Mouse (Mus musculus) heart, embryonic 14.5 days (tissue): ENCODE data around the gene Ctsf. TPM values are rescaled to one million over a fixed set of nuclear protein-coding genes. Genes with fewer than 3 reads are reported as not detected.
"Not testable (repeated sequence)": the region's sequence is repeated elsewhere in the genome, so short reads cannot be mapped to it uniquely, and the experiment has no call there.

Experiments used
- ATAC-seq: fragments of 200-750 bp; cut with Nextera tagmentation; 2 replicates; pipeline ENCODE4 v1.8.0; 2017; ENCODE audit warnings: low read depth, moderate TSS enrichment; ENCODE audit not compliant: insufficient number of reproducible peaks, insufficient read depth, low FRiP score
- H3K27ac ChIP-seq, 2 experiments: fragments of 200-500 bp in 1 of 2; fragments of 300-500 bp in 1 of 2; sonication (generic) in 1 of 2; replicated peaks in 1 of 2; 2 replicates each; pipeline ENCODE4 v1.5.1; 2012 to 2014; ENCODE audit warnings: low read depth in 2 of 2, low read length in 2 of 2, control low read depth in 1 of 2, mild to moderate bottlenecking in 1 of 2, mixed read lengths in 1 of 2; ENCODE audit not compliant: control insufficient read depth in 1 of 2, insufficient read depth in 1 of 2
- H3K27me3 ChIP-seq: fragments of 300-500 bp; sonication (generic); 2 replicates; pipeline ENCODE4 v1.6.1; 2014; ENCODE audit warnings: mild to moderate bottlenecking, low read length, control low read depth; ENCODE audit not compliant: control insufficient read depth, insufficient read depth
- H3K36me3 ChIP-seq: fragments of 300-500 bp; sonication (generic); 2 replicates; pipeline ENCODE4 v1.6.1; 2014; ENCODE audit warnings: mild to moderate bottlenecking, control low read depth, low read length, mixed read lengths; ENCODE audit not compliant: control insufficient read depth, insufficient read depth
- H3K4me1 ChIP-seq, 2 experiments: fragments of 200-500 bp in 1 of 2; fragments of 300-500 bp in 1 of 2; sonication (generic) in 1 of 2; 2 replicates each; pipeline ENCODE4 v1.6.1; 2012 to 2014; ENCODE audit warnings: low read length in 2 of 2, control low read depth in 1 of 2, mixed read lengths in 1 of 2; ENCODE audit not compliant: control insufficient read depth in 2 of 2, insufficient read depth in 2 of 2
- H3K4me2 ChIP-seq: fragments of 300-500 bp; sonication (generic); 2 replicates; pipeline ENCODE4 v1.6.1; 2014; ENCODE audit warnings: mild to moderate bottlenecking, low read length
- H3K4me3 ChIP-seq, 2 experiments: fragments of 200-500 bp in 1 of 2; fragments of 300-500 bp in 1 of 2; sonication (generic) in 1 of 2; 2 replicates each; pipeline ENCODE4 v1.5.1; 2012 to 2014; ENCODE audit warnings: low read length in 2 of 2, mild to moderate bottlenecking in 2 of 2, control low read depth in 1 of 2, low read depth in 1 of 2, moderate library complexity in 1 of 2; ENCODE audit not compliant: control insufficient read depth in 1 of 2, insufficient read depth in 1 of 2
- H3K9ac ChIP-seq: fragments of 300-500 bp; sonication (generic); 2 replicates; pipeline ENCODE4 v1.6.1; 2014; ENCODE audit warnings: mild to moderate bottlenecking, low read length
- H3K9me3 ChIP-seq: fragments of 300-500 bp; sonication (generic); 2 replicates; pipeline ENCODE4 v1.6.1; 2016; ENCODE audit warnings: low read length, control low read depth; ENCODE audit not compliant: control insufficient read depth
- WGBS: fragments of 180-500 bp; shearing (Covaris S2); extraction: QIAGEN DNeasy Blood & Tissue Kit; methylation state at CpG from one replicate; pipeline ENCODE4 v1.1.7; 2014; 5-methylcytosine and 5-hydroxymethylcytosine counted together
- polyA plus RNA-seq: library from polyadenylated mRNA; unstranded; fragments of >200 nt; fragmentation: Nextera tagmentation; extraction: Ambion mirVana; gene quantifications from 2 replicates; pipeline ENCODE4 v1.2.1, GENCODE M21; 2014

Ctsf gene
- 36.9 and 39.2 TPM in 2 replicates for polyA plus RNA-seq

- Histone ChIP-seq H3K4me2 (peak within 1 kb of the TSS; percentile 96), H3K27ac (peak within 1 kb of the TSS; percentile 44 to 57; a peak in 2 of 4 replicates), H3K27me3 (no peaks in the 10 kb centered on the region), H3K9me3 (no peaks in the 10 kb centered on the region), H3K4me1 (peaks cover 3 to 6% of the 10 kb centered on the region in 2 experiments; a peak in 2 of 4 replicates), H3K36me3 (no peaks in the 10 kb centered on the region), H3K4me3 (peak within 1 kb of the TSS; percentile 65 to 91), H3K9ac (peak within 1 kb of the TSS; percentile 80)
- WGBS, result 3% methylated on average over 45 of the region's 45 CpGs
- ATAC-seq, result peak; percentile 82; the same call in 1 of the 2 replicates
Measured at GRCm38 (mm10) chr19:4854552-4855469, at the start of gene Ctsf. TSS of gene Ctsf (plus strand) at chr19:4855130.

- Histone ChIP-seq H3K4me2 (peak overlapping the region; percentile 89), H3K9ac (peak overlapping the region; percentile 89), H3K4me1 (peaks cover 7 to 27% of the 10 kb centered on the region in 2 experiments), H3K27ac (peak overlapping the region in 1 of 2 experiments; percentile 97; a peak in 3 of 4 replicates), H3K27me3 (no peaks in the 10 kb centered on the region), H3K9me3 (no peaks in the 10 kb centered on the region), H3K4me3 (peak overlapping the region; percentile 75 to 87), H3K36me3 (no peaks in the 10 kb centered on the region)
- ATAC-seq, result no peak
- under 1% methylated on average over 14 of the region's 14 CpGs for WGBS
Measured at GRCm38 (mm10) chr19:4810309-4810708, 44.6 kb upstream of the Ctsf start.

- no peaks in the 10 kb centered on the region for H3K9me3 ChIP-seq
- H3K4me1 ChIP-seq, result peaks cover 7 to 24% of the 10 kb centered on the region in 2 experiments
- H3K4me3 ChIP-seq, result peak overlapping the region; percentile 75 to 87
- H3K36me3 ChIP-seq, result no peaks in the 10 kb centered on the region
- ATAC-seq, result no peak
- peak overlapping the region; percentile 89 for H3K9ac ChIP-seq
- H3K4me2 ChIP-seq, result peak overlapping the region; percentile 89
- WGBS, result under 1% methylated on average over 17 of the region's 17 CpGs
- no peaks in the 10 kb centered on the region for H3K27me3 ChIP-seq
- H3K27ac ChIP-seq, result peak overlapping the region; percentile 92 to 97
Measured at GRCm38 (mm10) chr19:4810746-4811062, 44.2 kb upstream of the Ctsf start.

GRCm38 (mm10) chr19:4811063-4811908 lies 43.6 kb upstream of the Ctsf start, which contains the start of the genes Gm21992 and Rbm14:
TSS of gene Gm21992 (minus strand) at chr19:4811612.
TSS of gene Rbm14 (minus strand) at chr19:4811634.
- Histone ChIP-seq H3K4me3 (peak within 1 kb of the TSS; percentile 75 to 87), H3K9ac (peak within 1 kb of the TSS; percentile 89), H3K27ac (peak within 1 kb of the TSS; percentile 92 to 97), H3K36me3 (no peaks in the 10 kb centered on the region), H3K27me3 (no peaks in the 10 kb centered on the region), H3K4me1 (peaks cover 7 to 22% of the 10 kb centered on the region in 2 experiments), H3K4me2 (peak within 1 kb of the TSS; percentile 89), H3K9me3 (no peaks in the 10 kb centered on the region)
- under 1% methylated on average over 83 of the region's 83 CpGs for WGBS
- peak; percentile 96 for ATAC-seq

GRCm38 (mm10) chr19:4811909-4812242 lies 43.1 kb upstream of the Ctsf start:
- Histone ChIP-seq H3K27ac (peak overlapping the region; percentile 92 to 97), H3K4me1 (peaks cover 7 to 22% of the 10 kb centered on the region in 2 experiments), H3K27me3 (no peaks in the 10 kb centered on the region), H3K9me3 (no peaks in the 10 kb centered on the region), H3K4me3 (peak overlapping the region; percentile 75 to 80), H3K36me3 (no peaks in the 10 kb centered on the region), H3K9ac (peak overlapping the region; percentile 87), H3K4me2 (peak overlapping the region; percentile 69)
- WGBS, result 5% methylated on average over 12 of the region's 12 CpGs
- peak; percentile 27 for ATAC-seq

- Histone ChIP-seq H3K27ac (peak overlapping the region; percentile 92 to 97), H3K4me1 (peaks cover 7 to 22% of the 10 kb centered on the region in 2 experiments)
- 77% methylated on average over 8 of the region's 8 CpGs for WGBS
Measured at GRCm38 (mm10) chr19:4812334-4812949, 42.5 kb upstream of the Ctsf start.

GRCm38 (mm10) chr19:4813015-4813414 lies 41.9 kb upstream of the Ctsf start:
- Histone ChIP-seq H3K27me3 (no peaks in the 10 kb centered on the region), H3K27ac (no peak overlapping the region), H3K9me3 (no peaks in the 10 kb centered on the region), H3K9ac (no peak overlapping the region), H3K4me3 (no peak overlapping the region), H3K4me2 (no peak overlapping the region), H3K36me3 (no peaks in the 10 kb centered on the region), H3K4me1 (peaks cover 7 to 17% of the 10 kb centered on the region in 2 experiments)
- 77% methylated on average over 6 of the region's 6 CpGs for WGBS
- no peak for ATAC-seq

More at GRCm38 (mm10) chr19:4812334-4812949, 42.5 kb upstream of the Ctsf start:
- not testable (repeated sequence) for ATAC-seq, H3K9me3 ChIP-seq, H3K36me3 ChIP-seq, H3K27me3 ChIP-seq
- peak overlapping the region; percentile 87 for H3K9ac ChIP-seq
- H3K4me3 ChIP-seq, result peak overlapping the region; percentile 75 to 80
- peak overlapping the region; percentile 69 for H3K4me2 ChIP-seq
